ENCODE assay signal across 16 mouse cellular contexts in genomic region chr10:7888256-7888868, GRCm38 (mm10). TPM values are rescaled to one million over a fixed set of nuclear protein-coding genes. Genes with fewer than 3 reads are reported as not detected.
A peak's percentile ranks its signal among the peaks of the same experiment; 100 is the strongest.
DNase-seq lines count a peak whose midpoint lies in the region; ATAC-seq and TF ChIP-seq lines count a peak whose summit lies in the region.
"Had no signal": no experiment of that assay in that cellular context is flagged by ENCODE, and none has a peak within 500 bp of the region (broad histone marks: within the 10 kb centered on the region; RNA-seq: fewer than 3 reads in every experiment).

No protein-coding gene starts in this region.

- no peak for TF ChIP-seq CTCF in liver, postnatal 0 days (IDR thresholded peaks at IDR 0.05; ENCODE audit: low read depth)

- TF ChIP-seq EP300 in liver, postnatal 0 days (IDR thresholded peaks at IDR 0.05; ENCODE audit: low read depth) = no peak

- no peaks in the 10 kb centered on the region for H3K4me1 ChIP-seq in heart, embryonic 10.5 days
- H3K4me1 ChIP-seq in midbrain, embryonic 10.5 days = no peaks in the 10 kb centered on the region
- no peaks in the 10 kb centered on the region for H3K4me1 ChIP-seq in midbrain, embryonic 14.5 days (ENCODE audit: control insufficient read depth, insufficient read depth, low read length)
- H3K4me1 ChIP-seq in liver, postnatal 0 days (ENCODE audit: insufficient read depth) = no peaks in the 10 kb centered on the region
- H3K4me1 ChIP-seq: forebrain, embryonic 12.5 days; hindbrain, embryonic 15.5 days; kidney, embryonic 15.5 days had no signal

- ATAC-seq in midbrain, embryonic 14.5 days (ENCODE audit: low FRiP score, low TSS enrichment) = no peak
- ATAC-seq in liver, postnatal 0 days = no peak
- ATAC-seq: midbrain, embryonic 16.5 days had no signal

- no peak overlapping the region for H3K9ac ChIP-seq in midbrain, embryonic 14.5 days (replicated peaks; ENCODE audit: low read length)
- H3K9ac ChIP-seq in liver, postnatal 0 days (replicated peaks) = no peak overlapping the region
- H3K9ac ChIP-seq: forebrain, embryonic 12.5 days; hindbrain, embryonic 15.5 days; kidney, embryonic 15.5 days had no signal

- no peak overlapping the region for H3K4me2 ChIP-seq in midbrain, embryonic 14.5 days (ENCODE audit: low read length)
- H3K4me2 ChIP-seq in liver, postnatal 0 days (ENCODE audit: low read depth, low read length) = peak overlapping the region; percentile 38; the same call in 1 of the 2 replicates
- H3K4me2 ChIP-seq: forebrain, embryonic 12.5 days; hindbrain, embryonic 15.5 days; kidney, embryonic 15.5 days had no signal

- intact Hi-C loops in heart, postnatal 14 days (cut with DNase I) = loop anchor here (10.0 kb wide), 1 partner anchor 206 kb away; no protein-coding TSS in a partner anchor

- no peaks in the 10 kb centered on the region for H3K9me3 ChIP-seq in heart, embryonic 10.5 days
- H3K9me3 ChIP-seq in midbrain, embryonic 10.5 days (replicated peaks) = no peaks in the 10 kb centered on the region
- H3K9me3 ChIP-seq in midbrain, embryonic 14.5 days (ENCODE audit: control insufficient read depth, low read length) = no peaks in the 10 kb centered on the region
- H3K9me3 ChIP-seq in liver, postnatal 0 days (ENCODE audit: low read length) = no peaks in the 10 kb centered on the region
- H3K9me3 ChIP-seq: forebrain, embryonic 12.5 days; hindbrain, embryonic 15.5 days; kidney, embryonic 15.5 days had no signal

- no peaks in the 10 kb centered on the region for H3K36me3 ChIP-seq in heart, embryonic 10.5 days
- no peaks in the 10 kb centered on the region for H3K36me3 ChIP-seq in midbrain, embryonic 10.5 days
- H3K36me3 ChIP-seq in midbrain, embryonic 14.5 days (ENCODE audit: control insufficient read depth, insufficient read depth, low read length) = no peaks in the 10 kb centered on the region
- H3K36me3 ChIP-seq in liver, postnatal 0 days (replicated peaks; ENCODE audit: insufficient read depth, low read length) = no peaks in the 10 kb centered on the region
- H3K36me3 ChIP-seq: forebrain, embryonic 12.5 days; hindbrain, embryonic 15.5 days; kidney, embryonic 15.5 days had no signal

- no peak overlapping the region for H3K27ac ChIP-seq in heart, embryonic 10.5 days
- H3K27ac ChIP-seq in midbrain, embryonic 10.5 days (replicated peaks) = no peak overlapping the region
- no peak overlapping the region for H3K27ac ChIP-seq in midbrain, embryonic 14.5 days (replicated peaks; ENCODE audit: low read depth, low read length)
- no peak overlapping the region for H3K27ac ChIP-seq in liver, postnatal 0 days (ENCODE audit: low read depth)
- H3K27ac ChIP-seq: forebrain, embryonic 12.5 days; hindbrain, embryonic 15.5 days; kidney, embryonic 15.5 days had no signal

- no peak overlapping the region for H3K4me3 ChIP-seq in heart, embryonic 10.5 days
- no peak overlapping the region for H3K4me3 ChIP-seq in midbrain, embryonic 10.5 days
- no peak overlapping the region for H3K4me3 ChIP-seq in midbrain, embryonic 14.5 days (replicated peaks; ENCODE audit: low read depth, low read length)
- no peak overlapping the region for H3K4me3 ChIP-seq in liver, postnatal 0 days (ENCODE audit: low read depth, low read length)
- H3K4me3 ChIP-seq: forebrain, embryonic 12.5 days; hindbrain, embryonic 15.5 days; kidney, embryonic 15.5 days had no signal

- 81% methylated on average over 11 of the region's 11 CpGs for WGBS in heart, embryonic 10.5 days
- 88% methylated on average over 11 of the region's 11 CpGs for WGBS in midbrain, embryonic 10.5 days
- 91% methylated on average over 11 of the region's 11 CpGs for WGBS in midbrain, embryonic 14.5 days
- 52% methylated on average over 11 of the region's 11 CpGs for WGBS in liver, postnatal 0 days (ENCODE audit: insufficient replicate concordance)

- DNase-seq in heart, embryonic 10.5 days (ENCODE audit: low spot score) = peak; percentile 50
- DNase-seq in heart, postnatal 14 days = no peak
- DNase-seq in midbrain, embryonic 10.5 days (ENCODE audit: low spot score) = peak; percentile 4
- no peak for DNase-seq in midbrain, embryonic 14.5 days
- no peak for DNase-seq in liver, postnatal 0 days
- DNase-seq in testis, postnatal 14 days (ENCODE audit: low spot score) = peak; percentile 2
- no peak for DNase-seq in adrenal gland, postnatal 36 days
- DNase-seq in layer of hippocampus, adult 18-20 months (ENCODE audit: low spot score in 2 of 2) = no peak
- DNase-seq: adrenal gland, adult 8-10 months; B cell, adult 2 months; gastrocnemius, postnatal 25 days; retina, postnatal 1 day had no signal

- H3K27me3 ChIP-seq in heart, embryonic 10.5 days (ENCODE audit: insufficient read depth, poor library complexity, severe bottlenecking) = no peaks in the 10 kb centered on the region
- no peaks in the 10 kb centered on the region for H3K27me3 ChIP-seq in midbrain, embryonic 10.5 days (ENCODE audit: low read depth, poor library complexity, severe bottlenecking)
- no peaks in the 10 kb centered on the region for H3K27me3 ChIP-seq in midbrain, embryonic 14.5 days (ENCODE audit: control insufficient read depth, insufficient read depth, low read length)
- H3K27me3 ChIP-seq in liver, postnatal 0 days (ENCODE audit: insufficient read depth, low read length) = no peaks in the 10 kb centered on the region
- H3K27me3 ChIP-seq: forebrain, embryonic 12.5 days; hindbrain, embryonic 15.5 days; kidney, embryonic 15.5 days had no signal

RNA-seq across cellular contexts. Expression of gene Zc3h12d, which starts 56.1 kb away (rescaled TPM):
- polyA plus RNA-seq in heart, embryonic 10.5 days (2016; fragmentation: Nextera tagmentation; extraction: Ambion mirVana) = 0.11 and 0.12 TPM in 2 replicates
- total RNA-seq in heart, postnatal 14 days (2021) = under 1 TPM; 0.24 to 0.29 TPM
- 0.02 TPM in 1 of 2 replicates, not detected in the other for polyA plus RNA-seq in midbrain, embryonic 10.5 days (2016; fragmentation: Nextera tagmentation; extraction: Ambion mirVana)
- 0.13 TPM in 2 replicates for polyA plus RNA-seq in midbrain, embryonic 14.5 days (2014; fragmentation: Nextera tagmentation; extraction: Ambion mirVana)
- 0.70 and 0.82 TPM in 2 replicates for polyA plus RNA-seq in liver, postnatal 0 days (2015; fragmentation: Nextera tagmentation; extraction: Ambion mirVana)
- under 1 TPM; 0.13 to 0.33 TPM for total RNA-seq in adrenal gland, postnatal 36 days (2021)
- under 1 TPM in 1 of 2 experiments, not detected in 1; 0.07 TPM for total RNA-seq in layer of hippocampus, adult 18-20 months (2021)
- polyA plus RNA-seq: forebrain, embryonic 12.5 days had no signal

Comparison
In these comparisons a context has a peak if more than half of its experiments do, and no peak if none do; other contexts are left out.
1. DNase-seq: peak in heart, embryonic 10.5 days (single experiment), midbrain, embryonic 10.5 days (single experiment) and testis, postnatal 14 days (single experiment); none in heart, postnatal 14 days (0 of 2), midbrain, embryonic 14.5 days (single experiment), liver, postnatal 0 days (single experiment), adrenal gland, postnatal 36 days (0 of 2) and layer of hippocampus, adult 18-20 months (0 of 2).